Mouse (Mus musculus) CH12.LX (cell line): ENCODE measurements at regions not wholly inside any gene's neighbourhood (a gene's known extent, or its start where the extent isn't known, plus 50 kb on each side); places are given as distances from the start of the nearest gene placed in this dataset.

ENCODE experiments used
- DNase-seq: peaks from one replicate; pipeline ENCODE4 v3.0.0-alpha.2; 2013; ENCODE audit errors: extremely low read depth
- H3K27ac ChIP-seq: 2 replicates; pipeline ENCODE4 v1.5.1; 2012; ENCODE audit warnings: low read depth, mild to moderate bottlenecking, control low read depth, moderate library complexity; ENCODE audit not compliant: insufficient read depth
- H3K27me3 ChIP-seq: replicated peaks from 2 replicates; pipeline ENCODE3; 2012; ENCODE audit warnings: inconsistent platforms
- H3K36me3 ChIP-seq, 2 experiments: replicated peaks in 1 of 2; 2 replicates each; pipeline versions ENCODE3 to v1.6.1; 2012; ENCODE audit warnings: inconsistent platforms in 1 of 2, low read length in 1 of 2, mild to moderate bottlenecking in 1 of 2, mixed read lengths in 1 of 2, moderate library complexity in 1 of 2; ENCODE audit not compliant: control insufficient read depth in 1 of 2, insufficient read depth in 1 of 2
- H3K4me1 ChIP-seq, 2 experiments: 2 replicates each; pipeline ENCODE4 v1.6.1; 2012; ENCODE audit warnings: inconsistent platforms in 1 of 2, moderate library complexity in 1 of 2; ENCODE audit not compliant: insufficient read depth in 2 of 2, control insufficient read depth in 1 of 2
- H3K4me2 ChIP-seq: 2 replicates; pipeline ENCODE4 v1.6.1; 2012; ENCODE audit warnings: low read depth, mild to moderate bottlenecking, control low read depth; ENCODE audit not compliant: poor library complexity, insufficient read depth, severe bottlenecking
- H3K4me3 ChIP-seq, 3 experiments: fragments of 150-350 bp in 1 of 3; sonication (generic) in 1 of 3; replicated peaks in 1 of 3; 2 replicates each; pipeline versions ENCODE3 to v1.5.1; 2011 to 2012; ENCODE audit warnings: low read depth in 2 of 3, low read length in 2 of 3, mild to moderate bottlenecking in 2 of 3, moderate library complexity in 2 of 3, control low read depth in 1 of 3, improper control_type of control experiment in 1 of 3, inconsistent platforms in 1 of 3, mixed read lengths in 1 of 3; ENCODE audit not compliant: poor library complexity in 1 of 3
- H3K79me2 ChIP-seq: replicated peaks from 2 replicates; pipeline ENCODE4 v1.6.1; 2012; ENCODE audit warnings: mild to moderate bottlenecking, moderate library complexity; ENCODE audit not compliant: control insufficient read depth, poor library complexity, insufficient read depth, severe bottlenecking; ENCODE audit errors: extremely low read depth
- H3K9ac ChIP-seq: 2 replicates; pipeline ENCODE4 v1.6.1; 2012; ENCODE audit warnings: low read depth, mild to moderate bottlenecking, control low read depth, moderate library complexity; ENCODE audit not compliant: insufficient read depth
- H3K9me3 ChIP-seq: replicated peaks from 2 replicates; pipeline ENCODE3; 2012; ENCODE audit warnings: low read length, inconsistent platforms, mixed read lengths
- CHD1 ChIP-seq: IDR thresholded peaks from 2 replicates; pipeline ENCODE4 v1.6.1; 2012; ENCODE audit warnings: low read depth, low read length, improper control_type of control experiment, inconsistent platforms
- CHD2 ChIP-seq: IDR thresholded peaks from 2 replicates; pipeline ENCODE4 v1.6.1; 2011; ENCODE audit warnings: low read length, improper control_type of control experiment
- E2F4 ChIP-seq: IDR thresholded peaks from 2 replicates; pipeline ENCODE4 v1.6.1; 2011; ENCODE audit warnings: low read depth, low read length, improper control_type of control experiment; ENCODE audit not compliant: insufficient replicate concordance
- ETS1 ChIP-seq: conservative IDR thresholded peaks from 2 replicates; pipeline ENCODE4 v1.6.1; 2012; ENCODE audit warnings: low read depth, mild to moderate bottlenecking, inconsistent platforms, low read length, improper control_type of control experiment, moderate library complexity
- HCFC1 ChIP-seq: IDR thresholded peaks from 2 replicates; pipeline ENCODE4 v1.6.1; 2012; ENCODE audit warnings: low read depth, mild to moderate bottlenecking, inconsistent platforms, low read length, improper control_type of control experiment
- IRF4 ChIP-seq: IDR thresholded peaks from 2 replicates; pipeline ENCODE4 v1.6.1; 2014; ENCODE audit warnings: low read depth, mild to moderate bottlenecking, inconsistent platforms, low read length, improper control_type of control experiment
- MAFK ChIP-seq: IDR thresholded peaks from 2 replicates; pipeline ENCODE4 v1.6.1; 2011; ENCODE audit warnings: low read length, improper control_type of control experiment; ENCODE audit not compliant: insufficient replicate concordance
- MYC ChIP-seq: IDR thresholded peaks from 2 replicates; pipeline ENCODE4 v1.6.1; 2011; ENCODE audit warnings: low read depth, mild to moderate bottlenecking, improper control_type of control experiment, low read length
- PAX5 ChIP-seq: IDR thresholded peaks from 2 replicates; pipeline ENCODE4 v1.6.1; 2012; ENCODE audit warnings: low read length, inconsistent platforms, mixed read lengths
- POLR2A ChIP-seq: IDR thresholded peaks from 2 replicates; pipeline ENCODE4 v1.6.1; 2011; ENCODE audit warnings: low read depth, mild to moderate bottlenecking, improper control_type of control experiment, low read length
- RAD21 ChIP-seq: IDR thresholded peaks from 2 replicates; pipeline ENCODE4 v1.6.1; 2011; ENCODE audit warnings: low read depth, mild to moderate bottlenecking, low read length, improper control_type of control experiment, moderate library complexity
- SIN3A ChIP-seq: IDR thresholded peaks from 2 replicates; pipeline ENCODE4 v1.6.1; 2012; ENCODE audit warnings: low read length, improper control_type of control experiment, inconsistent platforms
- USF2 ChIP-seq: conservative IDR thresholded peaks from 2 replicates; pipeline ENCODE4 v1.6.1; 2011; ENCODE audit warnings: low read depth, low read length, improper control_type of control experiment
- ZC3H11A ChIP-seq: IDR thresholded peaks from 2 replicates; pipeline ENCODE4 v1.6.1; 2012; ENCODE audit warnings: low read depth, mild to moderate bottlenecking, inconsistent platforms, low read length, improper control_type of control experiment
- dilution Hi-C: fragments of 300-500 bp; cut with MboI; formaldehyde crosslinking; loops from 2 replicates; pipeline ENCODE4 v1.14.3; 2020; ENCODE audit warnings: low sequenced_read_pairs; ENCODE audit not compliant: extremely low pct_unique_long_range_greater_than_20kb, extremely low pct_ligation_motif_present
- in situ Hi-C: fragments of 300-500 bp; cut with MboI; formaldehyde crosslinking; loops from 3 replicates; pipeline ENCODE4 v1.14.3; 2019; ENCODE audit warnings: low sequenced_read_pairs, low pct_ligation_motif_present, low pct_unique_long_range_greater_than_20kb, mixed read lengths

DNA sequence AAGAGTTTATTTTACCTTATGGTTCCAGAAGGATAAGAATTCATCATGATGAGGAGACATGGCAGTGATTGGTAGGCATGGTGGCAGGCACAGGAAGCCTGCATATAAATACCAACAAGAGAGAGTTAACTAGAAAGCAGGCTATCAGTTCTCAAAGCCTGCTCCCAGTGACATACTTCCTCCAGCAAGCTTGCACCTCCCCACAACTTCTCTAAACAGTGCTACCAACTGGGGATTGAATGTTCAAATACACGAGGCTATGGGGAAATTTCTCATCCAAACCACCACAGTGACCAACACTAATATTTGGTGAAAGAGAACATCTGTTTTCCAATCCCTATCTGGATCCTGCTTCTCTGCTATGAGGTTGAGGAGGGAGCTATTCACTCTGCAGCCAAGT lies 125.8 kb downstream of the Zfp619 start:
- no peak for DNase-seq
- dilution Hi-C loops = no loop called here
- Histone ChIP-seq H3K4me3 (no peak overlapping the region), H3K4me1 (peaks cover 10 to 44% of the 10 kb centered on the region in 2 experiments), H3K4me2 (no peak overlapping the region; the same call in 1 of the 2 replicates), H3K27ac (no peak overlapping the region), H3K9ac (no peak overlapping the region; the same call in 1 of the 2 replicates), H3K79me2 (no peaks in the 10 kb centered on the region), H3K36me3 (no peaks in the 10 kb centered on the region), H3K9me3 (no peaks in the 10 kb centered on the region), H3K27me3 (no peaks in the 10 kb centered on the region)
- in situ Hi-C loops = no loop called here
- TF ChIP-seq ZC3H11A = no peak
- TF ChIP-seq ETS1 = no peak
- no peak for TF ChIP-seq RAD21
- TF ChIP-seq E2F4 = no peak
- no peak for TF ChIP-seq MAFK
- no peak for TF ChIP-seq USF2
- TF ChIP-seq IRF4 = no peak
- TF ChIP-seq HCFC1 = no peak

DNA sequence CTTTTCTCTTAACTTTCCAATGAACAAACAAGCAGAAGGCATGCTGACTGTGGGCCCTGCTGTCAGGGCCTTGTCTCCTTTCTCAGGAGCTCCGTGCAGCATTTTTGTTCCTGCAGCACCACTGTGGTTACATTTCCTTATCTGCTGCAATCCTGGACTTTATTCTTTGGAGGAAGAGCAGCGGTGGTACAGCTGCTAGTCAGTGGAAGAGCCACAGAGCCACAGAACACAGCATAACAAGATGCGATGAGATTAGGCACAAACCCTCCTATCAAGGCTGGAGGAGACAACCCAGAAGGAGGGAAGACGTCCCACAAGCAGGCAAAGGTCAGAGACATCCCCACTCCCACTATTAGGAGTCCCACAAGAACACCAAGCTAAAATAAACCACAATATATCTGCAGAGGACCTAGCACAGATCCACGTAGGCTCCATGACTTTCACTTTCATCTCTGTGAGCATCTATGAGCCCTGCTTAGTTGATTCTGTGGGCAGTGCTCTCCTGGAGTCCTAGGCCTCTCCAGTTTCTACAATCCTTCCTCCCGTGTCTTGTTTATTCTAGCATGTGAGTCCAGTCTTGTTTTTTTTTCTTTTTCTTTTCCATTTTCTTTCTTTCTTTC lies 133.0 kb downstream of the Zfp619 start:
- H3K27me3 ChIP-seq = no peaks in the 10 kb centered on the region
- no peak overlapping the region for H3K27ac ChIP-seq
- H3K79me2 ChIP-seq = no peaks in the 10 kb centered on the region
- TF ChIP-seq MYC (no peak), CHD1 (no peak), CHD2 (no peak), E2F4 (no peak), POLR2A (no peak), SIN3A (no peak), PAX5 (no peak)
- H3K36me3 ChIP-seq = no peaks in the 10 kb centered on the region
- peaks cover 4 to 22% of the 10 kb centered on the region in 2 experiments; a peak in 2 of 4 replicates for H3K4me1 ChIP-seq
- no peak overlapping the region for H3K4me3 ChIP-seq
- H3K4me2 ChIP-seq = peak overlapping the region; percentile 62; the same call in 1 of the 2 replicates
- H3K9ac ChIP-seq = peak overlapping the region; percentile 33; the same call in 1 of the 2 replicates
- H3K9me3 ChIP-seq = no peaks in the 10 kb centered on the region
- dilution Hi-C loops (no loop called here), in situ Hi-C loops (no loop called here)
- no peak for DNase-seq
